In the genomic region with DNA sequence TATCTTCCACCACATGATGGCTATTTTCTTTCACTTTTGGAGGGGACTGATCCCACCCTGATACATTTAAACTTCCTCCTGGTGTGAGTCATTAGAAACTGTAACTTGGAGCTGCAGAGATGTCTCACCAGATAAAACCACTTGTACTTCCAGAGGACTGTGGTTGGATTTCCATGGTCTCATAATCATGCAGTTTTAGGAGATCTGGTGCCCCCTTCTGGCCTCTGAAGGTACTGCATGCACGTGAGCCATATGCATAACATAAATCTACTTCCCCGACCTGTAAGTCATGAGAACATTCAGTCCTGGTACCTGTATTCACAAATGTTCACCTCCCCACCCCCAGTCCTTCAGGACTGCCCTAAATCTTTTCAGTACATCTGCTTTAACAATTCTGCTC, we compare ENCODE assay signal across 9 mouse cellular contexts. TPM values are rescaled to one million over a fixed set of nuclear protein-coding genes. Genes with fewer than 3 reads are reported as not detected.
DNase-seq lines count a peak whose midpoint lies in the region; ATAC-seq lines count a peak whose summit lies in the region.
"Had no signal": no experiment of that assay in that cellular context is flagged by ENCODE, and none has a peak within 500 bp of the region (broad histone marks: within the 10 kb centered on the region; RNA-seq: fewer than 3 reads in every experiment).

No protein-coding gene starts in this region.

- H3K4me1 ChIP-seq in liver, embryonic 12.5 days, result no peaks in the 10 kb centered on the region
- H3K4me1 ChIP-seq: heart, embryonic 15.5 days had no signal

- H3K4me3 ChIP-seq in liver, embryonic 12.5 days, result no peak overlapping the region
- H3K4me3 ChIP-seq: heart, embryonic 15.5 days had no signal

- H3K9ac ChIP-seq in liver, embryonic 12.5 days, result no peak overlapping the region
- H3K9ac ChIP-seq: heart, embryonic 15.5 days had no signal

- H3K4me2 ChIP-seq in liver, embryonic 12.5 days, result no peak overlapping the region
- H3K4me2 ChIP-seq: heart, embryonic 15.5 days had no signal

- H3K36me3 ChIP-seq in liver, embryonic 12.5 days, result no peaks in the 10 kb centered on the region
- H3K36me3 ChIP-seq: heart, embryonic 15.5 days had no signal

- 36% methylated on average over 2 of the region's 2 CpGs for WGBS in liver, embryonic 12.5 days (ENCODE audit: insufficient replicate concordance)

- H3K27ac ChIP-seq in liver, embryonic 12.5 days, result no peak overlapping the region
- H3K27ac ChIP-seq: heart, embryonic 15.5 days had no signal

- H3K27me3 ChIP-seq in liver, embryonic 12.5 days (replicated peaks), result no peaks in the 10 kb centered on the region
- H3K27me3 ChIP-seq: heart, embryonic 15.5 days had no signal

- no peak for ATAC-seq in liver, embryonic 12.5 days
- peak; percentile 71 for ATAC-seq in common myeloid progenitor, adult 5-6 weeks (replicated peaks; ENCODE audit: low read depth, poor library complexity, severe bottlenecking)
- peak; percentile 77 for ATAC-seq in megakaryocyte progenitor cell, adult 5-6 weeks (replicated peaks; ENCODE audit: poor library complexity)

- no peaks in the 10 kb centered on the region for H3K9me3 ChIP-seq in liver, embryonic 12.5 days (replicated peaks)
- H3K9me3 ChIP-seq: heart, embryonic 15.5 days had no signal

- DNase-seq in cerebellum, postnatal 14 days, result peak; percentile 41 to 59
- DNase-seq in cerebellum, adult 18-20 months, result no peak
- peak; percentile 56 for DNase-seq in liver
- DNase-seq in yolk sac, embryonic 10.5 days (ENCODE audit: low spot score), result no peak
- no peak for DNase-seq in cerebellum, adult 9-11 months

RNA-seq across cellular contexts. Expression of a gene that starts 54.6 kb away (rescaled TPM):
- polyA plus RNA-seq in liver, embryonic 12.5 days (2016; fragmentation: Nextera tagmentation; extraction: Ambion mirVana), result 0.84 and 1.0 TPM in 2 replicates
- total RNA-seq in common myeloid progenitor, adult 5-6 weeks (2017), result 4.0 and 7.7 TPM in 2 replicates
- total RNA-seq in megakaryocyte progenitor cell, adult 5-6 weeks (2015), result 4.0 and 5.7 TPM in 2 replicates
- total RNA-seq in megakaryocyte progenitor cell, adult 5-6 weeks (2017), result 5.2 and 7.6 TPM in 2 replicates

Comparison
In these comparisons a context has a peak if more than half of its experiments do, and no peak if none do; other contexts are left out.
1. DNase-seq: peak in cerebellum, postnatal 14 days (2 of 2) and liver (single experiment); none in cerebellum, adult 18-20 months (0 of 2), yolk sac, embryonic 10.5 days (single experiment) and cerebellum, adult 9-11 months (single experiment).